Mouse (Mus musculus): Measurements from ENCODE around the gene Fam43b. TPM values are rescaled to one million over a fixed set of nuclear protein-coding genes. Genes with fewer than 3 reads are reported as not detected.

Gene Fam43b
- polyA plus RNA-seq, 1 experiment from 2014 or later: 0.09 TPM

GRCm38 (mm10) chr4:138363511-138363910 is 32.8 kb downstream of the Fam43b start:
- ATAC-seq (ENCODE audit: insufficient number of reproducible peaks, low FRiP score, low TSS enrichment, low read depth): no peak
- Histone ChIP-seq H3K4me2 (replicated peaks) (no peak overlapping the region), H3K27me3 (peaks cover 28% of the 10 kb centered on the region), H3K27ac (replicated peaks) (no peak overlapping the region), H3K9me3 (replicated peaks) (no peaks in the 10 kb centered on the region), H3K36me3 (no peaks in the 10 kb centered on the region), H3K9ac (no peak overlapping the region), H3K4me1 (peaks cover 11% of the 10 kb centered on the region), H3K4me3 (replicated peaks) (no peak overlapping the region)
- 51% methylated on average over 5 of the region's 5 CpGs for WGBS

- Histone ChIP-seq H3K9me3 (replicated peaks) (no peaks in the 10 kb centered on the region), H3K4me1 (peaks cover 4% of the 10 kb centered on the region), H3K27me3 (peaks cover 22% of the 10 kb centered on the region), H3K9ac (no peak overlapping the region), H3K4me3 (replicated peaks) (no peak overlapping the region), H3K4me2 (replicated peaks) (no peak overlapping the region), H3K36me3 (no peaks in the 10 kb centered on the region), H3K27ac (replicated peaks) (no peak overlapping the region)
- WGBS: 76% methylated on average over 7 of the region's 7 CpGs
- no peak for ATAC-seq (ENCODE audit: insufficient number of reproducible peaks, low FRiP score, low TSS enrichment, low read depth)
Measured at GRCm38 (mm10) chr4:138362883-138363282, 33.4 kb downstream of the Fam43b start.

GRCm38 (mm10) chr4:138361370-138361821 is 34.9 kb downstream of the Fam43b start:
- no peak overlapping the region for H3K4me2 ChIP-seq (replicated peaks)
- H3K4me1 ChIP-seq: no peaks in the 10 kb centered on the region
- H3K9me3 ChIP-seq (replicated peaks): no peaks in the 10 kb centered on the region
- no peaks in the 10 kb centered on the region for H3K36me3 ChIP-seq
- H3K4me3 ChIP-seq (replicated peaks): no peak overlapping the region
- ATAC-seq (ENCODE audit: insufficient number of reproducible peaks, low FRiP score, low TSS enrichment, low read depth): no peak
- no peak overlapping the region for H3K9ac ChIP-seq
- peaks cover 16% of the 10 kb centered on the region for H3K27me3 ChIP-seq
- H3K27ac ChIP-seq (replicated peaks): no peak overlapping the region
- 4% methylated on average over 11 of the region's 11 CpGs for WGBS

- WGBS: 72% methylated on average over 3 of the region's 3 CpGs
- Histone ChIP-seq H3K4me1 (no peaks in the 10 kb centered on the region), H3K27me3 (peaks cover 14% of the 10 kb centered on the region), H3K9me3 (replicated peaks) (no peaks in the 10 kb centered on the region), H3K36me3 (no peaks in the 10 kb centered on the region), H3K4me2 (replicated peaks) (no peak overlapping the region), H3K4me3 (replicated peaks) (no peak overlapping the region), H3K27ac (replicated peaks) (no peak overlapping the region), H3K9ac (no peak overlapping the region)
- no peak for ATAC-seq (ENCODE audit: insufficient number of reproducible peaks, low FRiP score, low TSS enrichment, low read depth)
Measured at GRCm38 (mm10) chr4:138358176-138358575, 38.2 kb downstream of the Fam43b start.

GRCm38 (mm10) chr4:138356551-138356950 is 39.8 kb downstream of the Fam43b start:
- 0 out of 2 replicates have a peak, but pooled peaks cover 2% of the 10 kb centered on the region for H3K9me3 ChIP-seq (replicated peaks)
- 88% methylated on average over 12 of the region's 12 CpGs for WGBS
- no peak for ATAC-seq (ENCODE audit: insufficient number of reproducible peaks, low FRiP score, low TSS enrichment, low read depth)
- no peak overlapping the region for H3K4me3 ChIP-seq (replicated peaks)
- no peak overlapping the region for H3K9ac ChIP-seq
- peaks cover 10% of the 10 kb centered on the region for H3K27me3 ChIP-seq
- no peaks in the 10 kb centered on the region for H3K36me3 ChIP-seq
- no peak overlapping the region for H3K4me2 ChIP-seq (replicated peaks)
- no peak overlapping the region for H3K27ac ChIP-seq (replicated peaks)
- H3K4me1 ChIP-seq: no peaks in the 10 kb centered on the region

- no peak overlapping the region for H3K4me2 ChIP-seq (replicated peaks)
- WGBS: 72% methylated on average over 8 of the region's 8 CpGs
- no peaks in the 10 kb centered on the region for H3K4me1 ChIP-seq
- no peak overlapping the region for H3K4me3 ChIP-seq (replicated peaks)
- no peak overlapping the region for H3K9ac ChIP-seq
- peaks cover 8% of the 10 kb centered on the region for H3K27me3 ChIP-seq
- no peak overlapping the region for H3K27ac ChIP-seq (replicated peaks)
- 0 out of 2 replicates have a peak, but pooled peaks cover 3% of the 10 kb centered on the region for H3K9me3 ChIP-seq (replicated peaks)
- no peak for ATAC-seq (ENCODE audit: insufficient number of reproducible peaks, low FRiP score, low TSS enrichment, low read depth)
- no peaks in the 10 kb centered on the region for H3K36me3 ChIP-seq
Measured at GRCm38 (mm10) chr4:138356141-138356540, 40.2 kb downstream of the Fam43b start.

- Histone ChIP-seq H3K4me1 (no peaks in the 10 kb centered on the region), H3K36me3 (no peaks in the 10 kb centered on the region), H3K4me3 (replicated peaks) (no peak overlapping the region), H3K27me3 (0 out of 2 replicates have a peak, but pooled peaks cover 2% of the 10 kb centered on the region), H3K4me2 (replicated peaks) (no peak overlapping the region), H3K9me3 (replicated peaks) (0 out of 2 replicates have a peak, but pooled peaks cover 3% of the 10 kb centered on the region), H3K27ac (replicated peaks) (no peak overlapping the region), H3K9ac (no peak overlapping the region)
- ATAC-seq (ENCODE audit: insufficient number of reproducible peaks, low FRiP score, low TSS enrichment, low read depth): no peak
- WGBS: 85% methylated on average over 2 of the region's 2 CpGs
Measured at GRCm38 (mm10) chr4:138355496-138355895, 40.8 kb downstream of the Fam43b start.

GRCm38 (mm10) chr4:138353438-138354171 is 42.7 kb downstream of the Fam43b start:
- Histone ChIP-seq H3K9me3 (replicated peaks) (0 out of 2 replicates have a peak, but pooled peaks cover 3% of the 10 kb centered on the region), H3K4me1 (no peaks in the 10 kb centered on the region), H3K4me3 (replicated peaks) (no peak overlapping the region), H3K4me2 (replicated peaks) (no peak overlapping the region), H3K9ac (no peak overlapping the region), H3K36me3 (no peaks in the 10 kb centered on the region), H3K27ac (replicated peaks) (no peak overlapping the region), H3K27me3 (no peaks in the 10 kb centered on the region)
- WGBS: 75% methylated on average over 10 of the region's 10 CpGs
- ATAC-seq (ENCODE audit: insufficient number of reproducible peaks, low FRiP score, low TSS enrichment, low read depth): no peak

- Histone ChIP-seq H3K4me3 (replicated peaks) (no peak overlapping the region), H3K9ac (no peak overlapping the region), H3K4me1 (no peaks in the 10 kb centered on the region), H3K27me3 (no peaks in the 10 kb centered on the region), H3K4me2 (replicated peaks) (no peak overlapping the region), H3K36me3 (no peaks in the 10 kb centered on the region), H3K27ac (replicated peaks) (no peak overlapping the region), H3K9me3 (replicated peaks) (0 out of 2 replicates have a peak, but pooled peaks cover 3% of the 10 kb centered on the region)
- no peak for ATAC-seq (ENCODE audit: insufficient number of reproducible peaks, low FRiP score, low TSS enrichment, low read depth)
- WGBS: 67% methylated on average over 6 of the region's 6 CpGs
Measured at GRCm38 (mm10) chr4:138352692-138353091, 43.6 kb downstream of the Fam43b start.

- ATAC-seq (ENCODE audit: insufficient number of reproducible peaks, low FRiP score, low TSS enrichment, low read depth): no peak
- H3K27me3 ChIP-seq: no peaks in the 10 kb centered on the region
- WGBS: 87% methylated on average over 5 of the region's 5 CpGs
- H3K9me3 ChIP-seq (replicated peaks): 0 out of 2 replicates have a peak, but pooled peaks cover 3% of the 10 kb centered on the region
- no peak overlapping the region for H3K4me2 ChIP-seq (replicated peaks)
- H3K9ac ChIP-seq: no peak overlapping the region
- no peaks in the 10 kb centered on the region for H3K4me1 ChIP-seq
- no peaks in the 10 kb centered on the region for H3K36me3 ChIP-seq
- no peak overlapping the region for H3K4me3 ChIP-seq (replicated peaks)
- no peak overlapping the region for H3K27ac ChIP-seq (replicated peaks)
Measured at GRCm38 (mm10) chr4:138351821-138352220, 44.5 kb downstream of the Fam43b start.

GRCm38 (mm10) chr4:138348716-138349115 is 47.6 kb downstream of the Fam43b start:
- WGBS: 70% methylated on average over 7 of the region's 7 CpGs
- Histone ChIP-seq H3K9me3 (replicated peaks) (0 out of 2 replicates have a peak, but pooled peaks cover 3% of the 10 kb centered on the region), H3K4me1 (no peaks in the 10 kb centered on the region), H3K36me3 (no peaks in the 10 kb centered on the region), H3K27me3 (no peaks in the 10 kb centered on the region), H3K27ac (replicated peaks) (no peak overlapping the region), H3K4me3 (replicated peaks) (no peak overlapping the region), H3K4me2 (replicated peaks) (no peak overlapping the region), H3K9ac (no peak overlapping the region)
- ATAC-seq (ENCODE audit: insufficient number of reproducible peaks, low FRiP score, low TSS enrichment, low read depth): no peak
